Mouse (Mus musculus): ENCODE measurements around the gene Sucla2.

DNA sequence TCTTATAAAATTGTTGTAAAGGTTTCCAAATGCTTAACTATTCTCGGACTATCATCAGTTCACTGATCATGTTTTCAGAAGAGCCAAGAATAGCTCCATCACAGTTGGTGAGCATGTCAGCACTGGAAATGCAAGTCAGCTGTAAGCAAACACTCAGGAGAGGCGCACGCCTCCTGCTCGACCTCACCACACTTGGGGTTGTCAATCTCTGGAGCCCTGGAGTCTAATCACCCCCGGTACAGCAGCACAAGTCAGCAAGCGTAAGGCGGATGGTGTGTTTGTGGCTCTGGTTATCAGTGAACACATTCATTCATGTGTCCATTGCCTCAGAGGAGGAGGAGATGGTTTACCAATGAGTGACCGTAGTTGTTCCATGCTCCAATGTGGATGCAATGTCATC, 74.6 kb downstream of the Sucla2 start:
- no peak for TF ChIP-seq CTCF (IDR thresholded peaks at IDR 0.05; ENCODE audit: control insufficient read depth, insufficient read depth, insufficient read length)
- TF ChIP-seq MYOD1 (IDR thresholded peaks at IDR 0.05; ENCODE audit: control insufficient read depth, insufficient read length, low read depth) = no peak
- no peak for TF ChIP-seq USF1 (IDR thresholded peaks at IDR 0.05; ENCODE audit: low read depth)
- TF ChIP-seq FOSL1 (IDR thresholded peaks at IDR 0.05; ENCODE audit: insufficient read depth, low read length, poor library complexity, severe bottlenecking) = no peak

All from C2C12 (cell line).